Mouse (Mus musculus) cerebellum, adult 8-10 months (tissue): Measurements from ENCODE around the gene Bag3.
A peak's percentile ranks its signal among the peaks of the same experiment; 100 is the strongest.
"Not testable (repeated sequence)": the region's sequence is repeated elsewhere in the genome, so short reads cannot be mapped to it uniquely, and the experiment has no call there.

ENCODE experiments used
- DNase-seq: peaks from one replicate; pipeline ENCODE4 v3.0.0; 2022

Bag3 gene

GRCm38 (mm10) chr7:128569987-128570656, 46.7 kb downstream of the Bag3 start:
- DNase-seq = no peak

DNA sequence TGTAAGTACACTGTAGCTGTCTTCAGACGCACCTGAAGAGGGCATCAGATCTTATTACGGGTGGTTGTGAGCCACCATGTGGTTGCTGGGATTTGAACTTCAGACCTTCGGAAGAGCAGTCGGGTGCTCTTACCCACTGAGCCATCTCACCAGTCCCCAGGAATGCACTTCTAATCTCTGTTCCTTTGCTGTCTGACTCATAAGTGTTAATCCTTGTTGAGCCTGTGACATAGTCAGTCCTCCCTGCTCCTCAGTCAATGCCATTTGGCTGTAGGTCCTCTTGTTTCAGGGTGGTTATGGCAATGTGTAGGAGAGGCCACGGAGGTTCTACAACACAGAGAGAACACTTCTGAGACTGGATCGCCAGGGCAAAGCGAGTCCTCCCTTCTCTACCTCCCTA, 47.2 kb downstream of the Bag3 start:
- DNase-seq = not testable (repeated sequence)

- DNase-seq = no peak
Measured at GRCm38 (mm10) chr7:128572030-128572429, 48.6 kb downstream of the Bag3 start.

GRCm38 (mm10) chr7:128575211-128575610, 51.8 kb downstream of the Bag3 start:
- no peak for DNase-seq

- no peak for DNase-seq
Measured at GRCm38 (mm10) chr7:128575794-128576193, 52.4 kb downstream of the Bag3 start.

DNA sequence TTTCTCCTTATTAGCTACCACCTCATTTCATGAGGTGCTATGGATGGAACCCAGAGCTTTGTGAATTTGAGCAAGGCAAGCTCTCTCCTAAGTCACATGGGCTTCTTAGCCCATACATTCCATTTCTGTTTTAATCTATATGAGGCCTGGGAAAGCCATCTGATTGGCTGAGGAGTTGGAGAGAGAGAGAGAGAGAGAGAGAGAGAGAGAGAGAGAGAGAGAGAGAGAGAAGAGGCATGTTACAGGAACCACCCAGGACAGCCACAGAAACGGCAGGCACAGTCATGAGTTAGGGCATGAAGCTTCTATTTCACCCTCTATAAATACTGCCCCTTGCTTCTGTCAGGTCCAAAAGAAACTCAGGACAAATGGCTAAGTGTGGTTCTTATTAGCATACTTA, 54.2 kb downstream of the Bag3 start:
- DNase-seq = no peak

DNA sequence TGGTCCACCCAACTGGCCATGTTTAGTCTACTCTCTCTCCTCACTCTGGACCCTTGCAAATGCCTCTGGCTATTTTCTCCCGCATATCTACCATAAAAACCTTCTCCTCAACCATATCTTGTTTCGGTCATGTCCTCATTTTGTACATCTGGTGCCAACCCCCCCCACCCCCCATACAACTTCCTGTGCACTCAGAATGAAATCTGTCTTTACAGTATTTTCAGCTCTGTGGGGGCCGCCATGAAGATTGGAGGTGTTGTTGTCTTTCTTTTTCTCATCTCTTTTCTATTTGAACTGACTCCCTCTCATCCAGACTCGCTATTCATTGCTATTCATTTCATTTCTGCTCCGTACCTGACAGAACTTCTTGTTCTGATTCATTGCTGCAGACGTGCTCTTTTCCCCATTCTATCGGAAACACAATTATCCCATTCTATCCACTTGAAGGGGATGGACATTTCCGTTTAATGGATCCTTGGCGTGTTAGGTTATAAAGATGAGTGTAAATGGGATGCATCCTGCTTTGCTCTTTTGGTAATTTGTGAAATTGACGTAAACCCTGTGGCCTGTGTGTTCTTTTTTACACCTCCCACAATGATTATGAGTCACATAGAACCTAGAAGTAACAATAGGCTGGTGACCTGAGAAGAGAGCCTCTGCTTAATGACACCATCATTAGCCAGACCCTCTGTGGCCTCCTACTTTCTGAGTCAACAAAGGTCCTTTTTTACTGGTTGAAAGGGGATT, 55.0 kb downstream of the Bag3 start:
- DNase-seq = no peak

GRCm38 (mm10) chr7:128579381-128579780, 56.0 kb downstream of the Bag3 start:
- no peak for DNase-seq

- no peak for DNase-seq
Measured at GRCm38 (mm10) chr7:128580318-128580717, 56.9 kb downstream of the Bag3 start.

DNA sequence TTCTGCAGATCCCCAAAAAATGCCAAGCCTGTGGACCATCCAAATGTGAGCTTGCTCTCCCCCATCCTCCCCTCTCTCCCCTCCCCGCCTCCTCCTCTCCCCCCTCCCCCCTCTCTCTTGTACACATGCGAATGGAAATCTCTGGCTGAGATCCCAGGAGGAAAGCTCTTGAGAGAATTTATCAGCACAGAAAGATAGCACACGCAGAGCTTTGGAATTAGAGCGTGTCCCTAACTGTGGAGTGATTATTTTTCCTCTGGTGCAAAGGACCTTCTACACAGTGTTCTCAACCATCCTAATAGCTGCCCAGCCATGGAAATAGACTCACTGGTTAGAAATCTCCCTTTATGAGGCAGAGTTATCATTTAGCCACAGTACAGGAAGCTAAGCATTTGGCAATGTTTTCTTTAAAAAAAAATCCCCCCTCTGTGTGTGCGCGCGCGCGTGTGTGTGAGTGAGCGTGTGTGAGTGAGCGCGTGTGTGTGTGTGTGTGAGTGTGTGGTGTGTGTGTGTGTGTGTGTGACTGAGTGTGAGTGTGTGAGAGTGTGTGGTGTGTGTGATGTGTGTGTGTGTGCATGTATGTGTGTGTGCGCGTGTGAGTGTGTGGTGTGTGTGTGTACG, 58.6 kb downstream of the Bag3 start:
- DNase-seq = no peak

DNA sequence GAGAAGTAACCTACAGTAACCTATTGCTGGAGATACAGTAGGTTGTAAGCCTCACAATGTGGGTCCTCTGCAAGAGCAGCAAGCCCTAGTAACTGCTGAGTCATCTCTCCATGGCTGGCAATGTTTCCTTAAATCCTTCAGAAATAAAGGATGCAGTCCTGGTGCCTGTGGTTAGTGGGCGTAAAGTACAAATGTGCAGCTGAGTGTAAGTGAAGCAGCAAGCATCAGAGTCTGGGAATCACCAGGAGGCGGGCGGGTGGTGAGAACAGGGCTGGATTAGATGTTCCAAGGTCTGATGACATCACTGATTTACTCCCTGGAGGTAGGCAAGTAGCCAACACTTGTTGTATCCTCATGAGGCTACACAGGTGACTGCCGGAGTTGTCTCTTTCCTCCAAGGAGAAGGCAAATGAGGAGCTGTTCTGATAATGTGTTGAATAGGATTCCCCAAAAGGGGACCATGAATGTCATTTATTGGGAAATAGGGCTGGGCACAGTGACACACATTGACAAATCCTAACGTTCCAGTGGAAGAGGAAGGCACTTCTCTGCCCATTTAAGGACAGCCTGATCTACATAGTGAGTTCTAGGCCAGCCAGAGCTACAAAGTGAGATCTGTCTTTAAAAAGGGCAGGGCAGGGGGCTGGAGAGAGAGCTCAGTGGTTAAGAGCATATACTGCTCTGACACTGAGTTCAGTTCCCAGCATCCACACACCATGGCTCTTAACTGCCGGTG, 60.0 kb downstream of the Bag3 start:
- DNase-seq = peak; percentile 45

GRCm38 (mm10) chr7:128587334-128587933, 64.0 kb downstream of the Bag3 start:
- no peak for DNase-seq

DNA sequence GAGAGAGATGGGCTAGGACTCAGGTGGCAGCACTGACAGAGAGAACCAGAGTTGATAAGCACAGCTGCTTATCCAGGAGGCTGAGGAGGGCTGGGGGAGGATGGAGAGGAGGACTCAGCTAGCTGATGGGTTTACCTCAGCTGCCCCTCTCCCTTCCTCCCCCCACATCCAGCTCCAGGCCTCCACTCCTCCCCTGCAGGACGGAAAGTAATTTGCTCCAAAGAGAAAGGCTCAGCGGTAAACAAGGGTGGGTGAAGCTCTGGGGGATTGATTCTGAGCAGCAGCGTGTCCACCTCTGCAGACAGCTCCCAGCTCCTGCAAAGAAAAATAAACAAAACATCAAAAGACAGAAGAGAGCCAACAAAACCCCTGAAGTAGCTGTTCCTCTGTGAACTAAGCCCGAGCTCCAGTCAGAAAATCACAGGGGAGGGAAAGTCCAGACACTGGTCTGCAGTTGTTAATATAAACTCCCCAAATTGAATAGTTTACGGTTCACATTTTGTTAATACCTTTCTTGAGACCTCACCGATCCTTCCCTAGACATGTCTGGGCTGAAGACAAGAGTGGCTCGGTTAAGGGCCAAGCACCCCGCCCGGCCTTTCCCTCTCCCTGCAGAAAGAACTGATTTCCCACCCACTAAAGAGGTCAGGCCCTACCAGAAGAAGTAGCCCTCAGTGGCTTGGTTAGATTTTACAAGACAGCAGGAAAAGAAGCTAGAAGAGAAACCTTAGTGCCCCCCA, 68.1 kb downstream of the Bag3 start:
- DNase-seq = no peak

GRCm38 (mm10) chr7:128592118-128592935, 68.9 kb downstream of the Bag3 start:
- no peak for DNase-seq

DNA sequence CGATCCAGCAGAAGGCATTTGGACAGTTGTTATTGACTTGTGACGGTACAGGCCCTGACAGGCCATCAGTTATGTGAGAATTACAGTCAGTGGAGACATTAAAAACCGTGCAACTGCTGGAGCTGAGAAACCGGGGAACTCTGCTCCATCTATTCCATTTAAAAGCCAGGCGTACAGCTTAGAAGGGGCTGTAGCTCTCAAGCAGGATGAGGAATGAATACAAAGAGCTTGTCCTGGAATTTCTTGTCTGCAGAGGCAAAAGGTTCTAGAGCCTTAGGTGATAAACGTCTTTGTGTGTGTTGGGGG, 69.5 kb downstream of the Bag3 start:
- DNase-seq = no peak

- no peak for DNase-seq
Measured at GRCm38 (mm10) chr7:128596274-128596673, 72.9 kb downstream of the Bag3 start.
